Mouse (Mus musculus): ENCODE results near the gene Gm45711. TPM values are rescaled to one million over a fixed set of nuclear protein-coding genes. Genes with fewer than 3 reads are reported as not detected.
"Not testable (repeated sequence)": the region's sequence is repeated elsewhere in the genome, so short reads cannot be mapped to it uniquely, and the experiment has no call there.

The Gm45711 gene
- polyA plus RNA-seq, 1 experiment from 2014 or later, result not detected

DNA sequence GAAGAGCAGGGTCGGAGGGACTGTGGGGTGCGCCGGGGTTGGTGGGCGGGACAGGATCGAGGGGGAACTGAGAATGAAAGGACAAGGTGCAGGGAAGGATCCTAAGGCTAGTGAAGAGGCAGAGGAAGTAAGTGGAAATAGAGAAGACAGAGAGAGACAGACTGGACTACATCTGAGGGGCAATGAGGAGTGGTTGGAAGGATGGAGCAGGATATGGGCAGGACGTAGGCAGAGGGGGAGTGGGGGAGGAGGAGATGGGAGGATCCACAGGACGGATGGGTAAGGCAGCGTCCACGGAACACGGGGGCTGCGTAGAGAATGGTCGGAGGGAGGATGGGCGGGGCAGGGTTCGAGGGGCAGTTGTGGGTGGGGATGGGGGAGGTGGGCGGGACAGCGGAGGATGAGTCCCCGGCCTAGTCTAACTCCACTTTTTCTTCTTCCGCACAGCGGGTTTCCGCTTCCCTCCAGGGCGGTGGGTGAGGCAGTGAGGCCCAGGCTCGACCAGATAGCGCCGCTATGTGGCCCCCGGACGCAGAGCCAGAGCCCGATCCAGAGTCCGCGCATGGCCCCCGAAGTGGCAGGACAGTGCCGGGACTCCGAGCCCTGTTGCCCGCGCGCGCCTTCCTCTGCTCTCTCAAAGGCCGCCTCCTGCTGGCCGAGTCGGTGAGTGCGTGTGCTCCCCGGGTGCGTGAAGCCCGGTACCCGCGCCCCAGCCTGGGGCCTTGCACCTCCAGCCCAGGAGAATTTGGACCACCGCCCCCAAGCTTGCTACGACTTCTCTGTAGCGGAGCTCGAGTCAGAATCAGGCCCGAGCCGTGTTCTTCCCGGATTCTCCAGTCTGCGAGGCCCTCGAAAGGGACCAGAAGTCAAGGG, 30.6 kb upstream of the Gm45711 start:
- WGBS, result under 1% methylated on average over 54 of the region's 54 CpGs
- peaks cover 29% of the 10 kb centered on the region for H3K4me1 ChIP-seq
- peaks cover 24% of the 10 kb centered on the region for H3K36me3 ChIP-seq (replicated peaks)
- H3K4me3 ChIP-seq, result peak overlapping the region; percentile 82
- no peaks in the 10 kb centered on the region for H3K9me3 ChIP-seq
- H3K27me3 ChIP-seq (replicated peaks; ENCODE audit: low read depth, poor library complexity, severe bottlenecking), result no peaks in the 10 kb centered on the region
- peak overlapping the region; percentile 95 for H3K27ac ChIP-seq (replicated peaks)
- peak; percentile 90 for DNase-seq (ENCODE audit: low spot score)

DNA sequence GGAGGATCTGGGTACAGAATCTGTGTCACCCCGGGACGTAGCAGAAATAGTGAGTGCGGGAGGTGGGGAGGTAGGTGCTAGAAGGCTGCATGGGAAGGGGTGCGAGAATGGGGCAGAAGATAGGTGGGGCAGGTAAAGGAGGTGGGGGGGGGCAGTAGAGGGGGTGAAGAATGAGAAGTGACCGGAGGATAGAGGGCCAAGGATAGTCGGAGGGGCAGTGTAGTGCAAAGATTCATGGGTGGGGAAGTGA, 30.0 kb upstream of the Gm45711 start:
- peak overlapping the region; percentile 95 for H3K27ac ChIP-seq (replicated peaks)
- H3K4me3 ChIP-seq, result peak overlapping the region; percentile 82
- H3K9me3 ChIP-seq, result no peaks in the 10 kb centered on the region
- H3K27me3 ChIP-seq (replicated peaks; ENCODE audit: low read depth, poor library complexity, severe bottlenecking), result no peaks in the 10 kb centered on the region
- H3K36me3 ChIP-seq (replicated peaks), result peaks cover 19% of the 10 kb centered on the region
- peaks cover 29% of the 10 kb centered on the region for H3K4me1 ChIP-seq
- under 1% methylated on average over 6 of the region's 6 CpGs for WGBS
- DNase-seq (ENCODE audit: low spot score), result no peak

DNA sequence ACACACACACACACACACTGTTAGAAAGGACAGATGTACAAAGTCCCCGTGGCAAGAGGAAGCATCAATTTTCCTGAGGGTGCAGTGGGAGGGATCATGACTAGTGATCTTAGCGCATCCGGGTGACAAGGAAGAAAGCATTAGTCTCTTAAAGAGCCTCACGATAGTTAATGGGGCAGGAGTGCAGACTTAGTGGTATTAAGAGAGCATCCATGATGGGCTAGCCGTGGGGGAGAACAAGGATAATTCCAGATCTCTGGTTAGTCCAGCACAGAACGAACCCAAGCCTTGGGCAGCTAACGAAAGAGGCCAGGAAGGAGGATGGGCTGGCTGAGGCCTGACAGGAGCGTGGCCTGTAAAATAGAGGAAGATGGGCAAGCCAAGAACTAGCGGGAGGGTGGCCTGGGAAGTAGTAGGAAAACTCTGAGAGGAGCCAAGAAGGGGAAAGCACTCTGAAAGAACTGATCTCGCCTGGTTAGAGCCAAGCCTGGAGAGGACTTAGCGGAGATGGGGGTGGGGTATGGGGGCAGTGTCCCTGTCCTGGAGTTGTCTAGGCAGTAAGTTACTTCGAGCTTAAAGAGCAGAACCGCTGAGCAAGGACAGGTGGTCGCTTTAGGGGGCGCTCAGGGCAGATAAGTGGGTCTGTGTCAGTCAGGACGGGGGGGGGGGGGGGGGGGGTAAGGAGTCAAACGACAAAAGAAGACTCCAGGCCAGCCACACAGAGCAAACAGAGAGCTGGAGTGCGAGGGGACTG, 29.5 kb upstream of the Gm45711 start, which contains the start of gene Cmtm3:
Gene Cmtm3, plus strand, starts transcription at position 182 of the 754 bp plus-strand sequence.
- peak within 1 kb of the TSS; percentile 95 for H3K27ac ChIP-seq (replicated peaks)
- DNase-seq (ENCODE audit: low spot score), result peak; percentile 24
- H3K4me3 ChIP-seq, result peak within 1 kb of the TSS; percentile 82
- H3K27me3 ChIP-seq (replicated peaks; ENCODE audit: low read depth, poor library complexity, severe bottlenecking), result no peaks in the 10 kb centered on the region
- H3K9me3 ChIP-seq, result no peaks in the 10 kb centered on the region
- H3K36me3 ChIP-seq (replicated peaks), result peaks cover 14% of the 10 kb centered on the region
- H3K4me1 ChIP-seq, result peaks cover 29% of the 10 kb centered on the region
- 10% methylated on average over 17 of the region's 18 CpGs for WGBS

- 0 out of 2 replicates have a peak, but pooled peaks cover 2% of the 10 kb centered on the region for H3K36me3 ChIP-seq (replicated peaks)
- H3K9me3 ChIP-seq, result no peaks in the 10 kb centered on the region
- no peak overlapping the region for H3K27ac ChIP-seq (replicated peaks)
- H3K4me3 ChIP-seq, result no peak overlapping the region
- peaks cover 25% of the 10 kb centered on the region for H3K4me1 ChIP-seq
- H3K27me3 ChIP-seq (replicated peaks; ENCODE audit: low read depth, poor library complexity, severe bottlenecking), result no peaks in the 10 kb centered on the region
- peak; percentile 9 for DNase-seq (ENCODE audit: low spot score)
- WGBS, result 52% methylated on average over 3 of the region's 3 CpGs
Measured at GRCm38 (mm10) chr8:104337890-104338289, 28.0 kb upstream of the Gm45711 start.

GRCm38 (mm10) chr8:104336806-104337205, 26.9 kb upstream of the Gm45711 start:
- Histone ChIP-seq H3K27ac (replicated peaks) (no peak overlapping the region), H3K4me1 (peaks cover 22% of the 10 kb centered on the region), H3K36me3 (replicated peaks) (no peaks in the 10 kb centered on the region), H3K4me3 (no peak overlapping the region), H3K27me3 (replicated peaks; ENCODE audit: low read depth, poor library complexity, severe bottlenecking) (no peaks in the 10 kb centered on the region), H3K9me3 (no peaks in the 10 kb centered on the region)
- DNase-seq (ENCODE audit: low spot score), result peak; percentile 5
- 85% methylated on average over 1 of the region's 1 CpGs for WGBS

DNA sequence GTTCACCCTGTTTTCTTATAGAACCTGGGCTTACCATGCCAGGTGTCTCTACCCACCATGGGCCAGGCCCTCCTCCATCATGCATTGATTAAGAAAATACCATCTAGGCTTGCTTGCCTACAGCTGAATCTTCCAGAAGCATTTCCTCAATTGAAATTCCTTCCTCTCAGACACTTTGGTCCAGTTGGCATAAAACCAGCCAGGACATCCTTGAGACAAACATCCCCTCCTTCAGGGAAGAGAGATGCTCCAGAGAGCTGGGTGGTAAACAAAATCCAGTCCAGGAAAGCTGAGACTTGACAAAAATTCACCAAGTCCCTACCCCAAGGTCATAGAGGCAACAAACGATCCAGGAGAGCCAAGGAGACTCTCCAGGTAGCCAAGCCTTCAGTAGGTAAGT, 24.3 kb upstream of the Gm45711 start:
- H3K4me1 ChIP-seq, result peaks cover 1% of the 10 kb centered on the region; the same call in 1 of the 2 replicates
- H3K4me3 ChIP-seq, result no peak overlapping the region
- no peak overlapping the region for H3K27ac ChIP-seq (replicated peaks)
- 83% methylated on average over 1 of the region's 1 CpGs for WGBS
- H3K9me3 ChIP-seq, result no peaks in the 10 kb centered on the region
- no peaks in the 10 kb centered on the region for H3K27me3 ChIP-seq (replicated peaks; ENCODE audit: low read depth, poor library complexity, severe bottlenecking)
- no peaks in the 10 kb centered on the region for H3K36me3 ChIP-seq (replicated peaks)
- DNase-seq (ENCODE audit: low spot score), result peak; percentile 5

GRCm38 (mm10) chr8:104333786-104334185, 23.9 kb upstream of the Gm45711 start:
- H3K9me3 ChIP-seq, result no peaks in the 10 kb centered on the region
- DNase-seq (ENCODE audit: low spot score), result no peak
- WGBS, result 77% methylated on average over 5 of the region's 5 CpGs
- H3K4me3 ChIP-seq, result no peak overlapping the region
- no peaks in the 10 kb centered on the region for H3K36me3 ChIP-seq (replicated peaks)
- H3K27ac ChIP-seq (replicated peaks), result no peak overlapping the region
- no peaks in the 10 kb centered on the region for H3K27me3 ChIP-seq (replicated peaks; ENCODE audit: low read depth, poor library complexity, severe bottlenecking)
- no peaks in the 10 kb centered on the region for H3K4me1 ChIP-seq

DNA sequence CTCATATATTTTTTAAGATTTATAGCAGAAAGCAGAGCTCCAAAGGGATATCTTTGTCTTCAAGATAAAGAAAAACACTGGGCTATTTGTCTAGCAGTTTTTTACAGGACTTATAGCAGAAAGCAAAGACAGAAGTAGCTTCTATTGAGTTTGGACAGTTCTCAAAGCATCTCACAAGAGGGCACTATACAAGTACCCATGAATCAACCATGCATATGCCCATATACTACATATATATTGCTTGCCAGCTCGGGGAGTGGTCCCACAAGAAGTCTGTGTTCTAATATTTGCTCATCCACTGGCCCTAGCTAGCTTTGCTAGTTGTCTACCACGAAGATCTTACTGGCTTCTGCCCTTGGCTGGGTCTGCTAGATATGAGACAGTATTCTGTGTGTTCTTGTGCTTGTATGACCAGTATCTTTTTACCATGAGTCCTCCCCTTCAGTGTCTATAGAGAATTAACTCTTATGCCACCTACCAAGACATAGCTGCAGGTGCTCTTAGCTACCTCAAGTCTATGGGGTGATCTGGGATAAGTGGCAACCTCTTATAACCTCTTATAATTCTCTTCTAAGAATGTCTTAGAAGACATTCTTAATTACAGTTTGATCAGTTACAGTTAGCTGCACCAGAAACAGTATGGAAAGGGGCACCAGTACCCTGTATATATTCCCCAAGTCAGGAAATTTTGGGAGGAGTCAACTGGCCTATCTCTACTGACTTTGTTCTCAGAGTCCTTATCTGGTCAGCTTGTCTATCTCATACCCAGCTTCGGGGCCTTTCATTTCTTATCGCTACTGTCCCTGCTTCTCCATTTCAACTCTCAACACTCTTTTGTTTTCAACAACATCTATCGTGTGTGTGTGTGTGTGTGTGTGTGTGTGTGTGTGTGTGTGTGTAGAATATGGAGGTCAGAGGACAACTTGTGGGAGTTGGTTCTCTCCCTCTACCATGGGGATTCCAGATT, 23.1 kb upstream of the Gm45711 start:
- Histone ChIP-seq H3K36me3 (replicated peaks) (no peaks in the 10 kb centered on the region), H3K4me1 (no peaks in the 10 kb centered on the region), H3K9me3 (no peaks in the 10 kb centered on the region), H3K4me3 (no peak overlapping the region), H3K27me3 (replicated peaks; ENCODE audit: low read depth, poor library complexity, severe bottlenecking) (no peaks in the 10 kb centered on the region), H3K27ac (replicated peaks) (no peak overlapping the region)
- WGBS, result 79% methylated on average over 5 of the region's 5 CpGs
- peak; percentile 4 for DNase-seq (ENCODE audit: low spot score)

- H3K4me1 ChIP-seq; H3K36me3 ChIP-seq (replicated peaks); H3K27me3 ChIP-seq (replicated peaks; ENCODE audit: low read depth, poor library complexity, severe bottlenecking); H3K4me3 ChIP-seq; H3K9me3 ChIP-seq; H3K27ac ChIP-seq (replicated peaks); DNase-seq (ENCODE audit: low spot score): not testable (repeated sequence)
- WGBS, result 86% methylated on average over 12 of the region's 12 CpGs
Measured at GRCm38 (mm10) chr8:104321930-104322329, 12.0 kb upstream of the Gm45711 start, which contains the start of gene Cmtm2b. Gene Cmtm2b, plus strand, starts transcription at chr8:104322230.

DNA sequence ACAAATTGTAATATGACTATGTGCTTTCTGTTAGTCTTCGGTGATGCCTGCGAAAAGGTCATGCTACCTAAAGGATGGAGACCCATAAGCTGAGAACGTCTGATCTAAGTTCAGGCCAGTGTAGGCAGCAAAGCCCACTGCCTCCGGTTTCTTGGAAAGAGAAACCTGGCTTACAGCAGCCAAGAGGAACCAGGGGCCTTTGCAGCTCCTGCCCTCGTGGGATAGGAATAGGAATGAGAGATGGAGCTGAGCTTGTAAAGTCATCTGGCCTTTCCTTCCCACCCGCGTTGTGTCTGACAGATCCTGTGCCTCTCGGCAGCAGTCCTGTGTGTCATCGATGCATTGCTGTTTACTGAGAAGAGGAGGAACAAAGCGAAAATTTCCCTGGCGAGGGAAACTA, 11.4 kb upstream of the Gm45711 start, which contains the start of gene Gm11020:
Gene Gm11020, plus strand, starts transcription at position 301 of the 400 bp plus-strand sequence.
- WGBS, result 82% methylated on average over 11 of the region's 11 CpGs
- not testable (repeated sequence) for H3K4me1 ChIP-seq; H3K27ac ChIP-seq (replicated peaks); DNase-seq (ENCODE audit: low spot score); H3K9me3 ChIP-seq; H3K4me3 ChIP-seq; H3K36me3 ChIP-seq (replicated peaks); H3K27me3 ChIP-seq (replicated peaks; ENCODE audit: low read depth, poor library complexity, severe bottlenecking)

DNA sequence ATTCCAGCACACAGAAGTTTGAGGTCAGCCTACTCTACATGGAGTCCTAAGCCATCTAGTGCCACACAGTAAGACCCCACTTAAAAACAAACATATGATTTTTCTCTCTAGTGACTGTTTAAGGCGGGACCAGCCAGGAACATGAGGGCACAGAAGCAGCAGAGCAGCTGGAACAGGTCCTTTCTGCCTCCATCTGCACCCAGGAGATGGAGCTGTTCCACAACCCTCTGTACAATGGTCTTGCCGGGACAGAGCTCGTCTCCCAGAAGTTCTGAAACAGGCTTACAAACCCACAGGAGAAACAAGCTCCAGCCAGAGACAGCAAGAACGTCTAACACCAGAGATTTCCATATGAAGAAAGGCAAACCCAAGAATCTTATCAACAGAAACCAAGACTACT, 3.4 kb upstream of the Gm45711 start:
- no peaks in the 10 kb centered on the region for H3K9me3 ChIP-seq
- no peak for DNase-seq (ENCODE audit: low spot score)
- no peaks in the 10 kb centered on the region for H3K4me1 ChIP-seq
- no peak overlapping the region for H3K27ac ChIP-seq (replicated peaks)
- H3K36me3 ChIP-seq (replicated peaks), result no peaks in the 10 kb centered on the region
- H3K4me3 ChIP-seq, result no peak overlapping the region
- no peaks in the 10 kb centered on the region for H3K27me3 ChIP-seq (replicated peaks; ENCODE audit: low read depth, poor library complexity, severe bottlenecking)
- WGBS, result 79% methylated on average over 4 of the region's 4 CpGs

- not testable (repeated sequence) for H3K4me1 ChIP-seq; DNase-seq (ENCODE audit: low spot score); H3K36me3 ChIP-seq (replicated peaks); H3K9me3 ChIP-seq; H3K27me3 ChIP-seq (replicated peaks; ENCODE audit: low read depth, poor library complexity, severe bottlenecking); H3K4me3 ChIP-seq; H3K27ac ChIP-seq (replicated peaks)
- 90% methylated on average over 3 of the region's 3 CpGs for WGBS
Measured at GRCm38 (mm10) chr8:104312023-104312422, 2.1 kb upstream of the Gm45711 start.
